Mouse (Mus musculus): Measurements from ENCODE around the gene Dnah8.

DNA sequence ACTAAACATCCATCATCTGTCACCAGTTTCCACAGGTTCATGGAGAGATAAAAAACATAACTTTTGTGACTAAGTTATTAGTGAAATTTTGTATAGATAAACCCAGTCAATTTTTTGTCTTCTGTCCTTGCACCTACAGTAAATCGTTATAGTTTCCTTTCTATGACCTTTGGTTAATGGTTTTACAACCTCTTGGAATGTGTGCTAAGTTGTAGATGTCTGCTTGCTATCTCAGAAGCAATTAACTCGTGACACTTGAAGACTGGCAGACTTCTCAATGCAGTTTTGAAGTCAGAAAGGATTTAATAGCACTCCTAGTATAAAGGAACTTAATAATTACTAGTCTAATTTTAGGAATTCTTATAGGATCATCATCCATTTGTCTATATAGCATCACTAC, 3.6 kb upstream of the Dnah8 start:
- TF ChIP-seq CTCF (IDR thresholded peaks at IDR 0.05; ENCODE audit: control insufficient read depth, insufficient read depth, insufficient replicate concordance, low read depth, low read length) (no peak), POLR2A (IDR thresholded peaks at IDR 0.05; ENCODE audit: control insufficient read depth, low read depth, low read length) (no peak)
